Mouse (Mus musculus) liver, embryonic 12.5 days (tissue): ENCODE measurements around the gene Dennd6b. TPM values are rescaled to one million over a fixed set of nuclear protein-coding genes. Genes with fewer than 3 reads are reported as not detected.

ENCODE experiments used
- ATAC-seq: fragments of 200-750 bp; cut with Nextera tagmentation; 2 replicates; pipeline ENCODE4 v1.8.0; 2017; ENCODE audit warnings: moderate number of reproducible peaks, mild to moderate bottlenecking, moderate library complexity
- H3K27ac ChIP-seq: fragments of 300-500 bp; sonication (generic); 2 replicates; pipeline ENCODE4 v1.5.1; 2016; ENCODE audit warnings: mild to moderate bottlenecking
- H3K27me3 ChIP-seq: fragments of 300-500 bp; sonication (generic); replicated peaks from 2 replicates; pipeline ENCODE4 v1.6.1; 2016; ENCODE audit warnings: mild to moderate bottlenecking, moderate library complexity
- H3K36me3 ChIP-seq: fragments of 300-500 bp; sonication (generic); 2 replicates; pipeline ENCODE4 v1.6.1; 2016; ENCODE audit warnings: mild to moderate bottlenecking, moderate library complexity
- H3K4me1 ChIP-seq: fragments of 300-500 bp; sonication (generic); 2 replicates; pipeline ENCODE4 v1.6.1; 2016
- H3K4me2 ChIP-seq: fragments of 300-500 bp; sonication (generic); 2 replicates; pipeline ENCODE4 v1.6.1; 2016; ENCODE audit warnings: mild to moderate bottlenecking, moderate library complexity
- H3K4me3 ChIP-seq: fragments of 300-500 bp; sonication (generic); 2 replicates; pipeline ENCODE4 v1.5.1; 2016; ENCODE audit warnings: mild to moderate bottlenecking, moderate library complexity
- H3K9ac ChIP-seq: fragments of 300-500 bp; sonication (generic); 2 replicates; pipeline ENCODE4 v1.6.1; 2016; ENCODE audit warnings: mild to moderate bottlenecking, moderate library complexity
- H3K9me3 ChIP-seq: fragments of 300-500 bp; sonication (generic); replicated peaks from 2 replicates; pipeline ENCODE4 v1.6.1; 2016; ENCODE audit warnings: mild to moderate bottlenecking, moderate library complexity
- WGBS: fragments of 180-500 bp; shearing (Covaris S2); methylation state at CpG from one replicate; pipeline ENCODE4 v1.1.7; 2016; ENCODE audit not compliant: insufficient replicate concordance; 5-methylcytosine and 5-hydroxymethylcytosine counted together
- polyA plus RNA-seq: library from polyadenylated mRNA; unstranded; fragments of >200 nt; fragmentation: Nextera tagmentation; extraction: Ambion mirVana; gene quantifications from 2 replicates; pipeline ENCODE4 v1.2.1, GENCODE M21; 2016

Dennd6b gene
- polyA plus RNA-seq, result 5.3 and 5.5 TPM in 2 replicates

DNA sequence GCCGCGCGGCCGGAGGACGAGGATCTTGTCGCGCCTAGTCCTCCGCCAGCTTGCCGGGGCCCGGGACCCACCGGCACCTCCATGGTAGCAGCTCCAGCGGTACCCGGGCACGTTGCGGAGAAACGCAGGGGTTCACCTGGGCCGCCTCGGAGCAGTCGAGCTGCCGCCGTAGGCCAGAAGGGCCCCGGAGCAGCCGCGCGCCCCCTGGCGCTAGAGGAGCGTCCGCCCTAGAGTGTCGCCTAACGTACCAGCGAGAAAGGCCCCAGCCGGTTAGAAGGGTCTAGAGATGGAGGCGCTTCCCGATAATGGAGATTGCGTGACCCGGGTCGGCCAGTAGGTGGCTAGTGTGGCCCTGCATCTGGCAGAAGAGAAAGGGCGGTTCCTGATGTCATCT, at the start of gene Dennd6b:
Gene Dennd6b, minus strand, starts transcription at position 184 of the 394 bp plus-strand sequence.
- WGBS, result 0% methylated on average over 38 of the region's 38 CpGs

GRCm38 (mm10) chr15:89241025-89241424, 44.7 kb upstream of the Dennd6b start:
- Histone ChIP-seq H3K4me2 (no peak overlapping the region), H3K9ac (no peak overlapping the region), H3K27ac (no peak overlapping the region), H3K36me3 (peaks cover 45% of the 10 kb centered on the region), H3K4me1 (peaks cover 18% of the 10 kb centered on the region), H3K27me3 (no peaks in the 10 kb centered on the region), H3K4me3 (no peak overlapping the region), H3K9me3 (no peaks in the 10 kb centered on the region)
- ATAC-seq, result no peak
- WGBS, result 68% methylated on average over 2 of the region's 2 CpGs

More for the DNA sequence above, at the start of gene Dennd6b:
- peak within 1 kb of the TSS; percentile 85 for H3K4me3 ChIP-seq
- H3K36me3 ChIP-seq, result no peaks in the 10 kb centered on the region
- no peaks in the 10 kb centered on the region for H3K27me3 ChIP-seq
- H3K9me3 ChIP-seq, result no peaks in the 10 kb centered on the region
- peak within 1 kb of the TSS; percentile 90 for H3K4me2 ChIP-seq
- H3K4me1 ChIP-seq, result peaks cover 22% of the 10 kb centered on the region
- peak within 1 kb of the TSS; percentile 91 for H3K9ac ChIP-seq
- peak within 1 kb of the TSS; percentile 98 for H3K27ac ChIP-seq
- ATAC-seq, result peak; percentile 98

DNA sequence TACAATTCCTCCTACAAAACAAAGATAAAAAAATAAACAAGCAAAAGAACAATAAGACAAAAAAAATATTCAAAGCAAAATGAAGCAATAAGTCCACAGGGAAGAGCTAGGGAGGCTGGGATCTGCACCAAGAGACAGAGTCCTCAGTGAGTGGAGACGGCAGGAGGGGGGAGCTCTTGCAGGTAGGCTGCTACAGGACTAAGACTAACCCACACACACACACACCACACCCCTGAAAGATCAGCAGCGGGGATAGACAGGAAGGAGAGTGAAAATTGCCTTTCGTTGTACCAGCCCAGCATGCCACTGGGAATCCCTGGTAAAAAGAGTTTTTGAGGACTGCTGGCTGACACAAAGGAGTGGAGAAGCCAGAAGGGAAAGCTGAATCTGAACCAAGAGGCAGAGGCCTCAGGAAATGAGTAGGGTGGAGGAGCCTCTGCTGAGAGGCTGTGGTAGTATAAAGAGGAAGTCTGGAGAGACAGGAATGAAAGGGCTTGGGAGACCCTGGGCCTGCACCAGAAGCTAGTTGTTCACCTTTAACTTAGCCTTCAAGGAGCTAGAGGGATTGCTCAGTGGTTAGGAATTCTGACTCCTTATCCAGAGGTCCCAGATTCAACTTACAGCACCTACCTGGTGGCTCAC, 43.6 kb upstream of the Dennd6b start:
- Histone ChIP-seq H3K27me3 (no peaks in the 10 kb centered on the region), H3K4me2 (peak overlapping the region; percentile 18; the same call in 1 of the 2 replicates), H3K36me3 (peaks cover 47% of the 10 kb centered on the region), H3K27ac (peak overlapping the region; percentile 66; the same call in 1 of the 2 replicates), H3K4me1 (peaks cover 18% of the 10 kb centered on the region), H3K9me3 (no peaks in the 10 kb centered on the region), H3K9ac (no peak overlapping the region), H3K4me3 (no peak overlapping the region)
- 21% methylated on average over 3 of the region's 3 CpGs for WGBS
- ATAC-seq, result peak; percentile 77

DNA sequence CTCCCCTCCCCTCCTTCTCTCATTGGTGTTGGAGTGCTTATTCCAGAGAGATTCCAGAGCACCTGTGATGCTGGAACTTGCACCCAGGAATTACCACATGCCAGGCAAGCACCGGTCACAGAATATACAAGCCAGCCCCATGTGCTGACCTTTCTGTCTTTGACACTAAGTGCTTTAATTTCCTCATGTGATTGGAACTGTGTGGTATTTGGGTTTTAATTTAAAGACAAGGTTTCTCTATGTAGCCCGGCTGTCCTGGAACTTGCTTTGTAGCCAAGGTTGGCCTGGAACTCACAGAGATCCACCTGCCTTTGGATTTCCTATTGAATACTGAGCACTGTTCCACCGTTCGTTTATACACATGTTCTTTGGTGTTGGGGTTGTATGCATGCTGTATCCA, 37.8 kb upstream of the Dennd6b start:
- peaks cover 29% of the 10 kb centered on the region; the same call in 1 of the 2 replicates for H3K36me3 ChIP-seq
- WGBS, result 82% methylated on average over 4 of the region's 4 CpGs
- no peak overlapping the region for H3K27ac ChIP-seq
- H3K27me3 ChIP-seq, result no peaks in the 10 kb centered on the region
- H3K4me2 ChIP-seq, result no peak overlapping the region
- H3K4me3 ChIP-seq, result no peak overlapping the region
- no peaks in the 10 kb centered on the region for H3K9me3 ChIP-seq
- no peak for ATAC-seq
- H3K9ac ChIP-seq, result no peak overlapping the region
- peaks cover 11% of the 10 kb centered on the region for H3K4me1 ChIP-seq

GRCm38 (mm10) chr15:89233586-89233985, 37.3 kb upstream of the Dennd6b start:
- H3K4me2 ChIP-seq, result no peak overlapping the region
- peaks cover 31% of the 10 kb centered on the region; the same call in 1 of the 2 replicates for H3K36me3 ChIP-seq
- no peaks in the 10 kb centered on the region for H3K27me3 ChIP-seq
- H3K4me3 ChIP-seq, result no peak overlapping the region
- ATAC-seq, result no peak
- no peak overlapping the region for H3K27ac ChIP-seq
- H3K9ac ChIP-seq, result no peak overlapping the region
- WGBS, result 50% methylated on average over 2 of the region's 2 CpGs
- no peaks in the 10 kb centered on the region for H3K9me3 ChIP-seq
- H3K4me1 ChIP-seq, result 0 out of 2 replicates have a peak, but pooled peaks cover 9% of the 10 kb centered on the region

- H3K4me1 ChIP-seq, result peaks cover 63% of the 10 kb centered on the region
- ATAC-seq, result peak; percentile 82
- H3K4me3 ChIP-seq, result peak overlapping the region; percentile 29
- peak overlapping the region; percentile 68 for H3K9ac ChIP-seq
- peak overlapping the region; percentile 82 for H3K4me2 ChIP-seq
- WGBS, result 20% methylated on average over 2 of the region's 2 CpGs
- H3K9me3 ChIP-seq, result no peaks in the 10 kb centered on the region
- peak overlapping the region; percentile 98 for H3K27ac ChIP-seq
- H3K36me3 ChIP-seq, result peaks cover 24% of the 10 kb centered on the region
- no peaks in the 10 kb centered on the region for H3K27me3 ChIP-seq
These were observed 19.4 kb upstream of the Dennd6b start for GRCm38 (mm10) chr15:89215611-89216233.

GRCm38 (mm10) chr15:89214953-89215352, 18.7 kb upstream of the Dennd6b start:
- peaks cover 67% of the 10 kb centered on the region for H3K4me1 ChIP-seq
- H3K27ac ChIP-seq, result peak overlapping the region; percentile 98
- 80% methylated on average over 3 of the region's 3 CpGs for WGBS
- H3K4me2 ChIP-seq, result peak overlapping the region; percentile 82
- peak overlapping the region; percentile 68 for H3K9ac ChIP-seq
- H3K36me3 ChIP-seq, result peaks cover 24% of the 10 kb centered on the region
- no peaks in the 10 kb centered on the region for H3K9me3 ChIP-seq
- no peak for ATAC-seq
- H3K4me3 ChIP-seq, result no peak overlapping the region; the same call in 1 of the 2 replicates
- H3K27me3 ChIP-seq, result no peaks in the 10 kb centered on the region

DNA sequence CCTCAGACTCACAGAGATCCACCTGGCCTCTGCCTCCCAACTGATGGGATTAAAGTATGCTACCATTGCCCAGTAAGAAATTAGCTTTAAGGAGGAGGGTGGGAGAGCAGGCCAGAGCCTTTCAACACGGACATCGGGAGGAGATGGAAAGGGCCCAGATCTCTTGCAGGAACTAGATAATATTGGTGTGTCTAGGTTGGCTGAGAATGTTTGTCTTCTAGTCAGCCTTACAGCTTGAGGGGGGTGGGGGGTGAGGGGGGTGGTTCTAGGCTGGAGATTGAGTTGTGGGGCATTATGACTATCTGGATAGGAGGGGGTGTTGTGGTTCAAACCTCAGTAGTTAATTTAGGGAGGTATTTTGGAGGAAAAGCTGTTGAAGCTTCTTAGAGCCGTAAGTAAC, 17.2 kb upstream of the Dennd6b start:
- no peaks in the 10 kb centered on the region for H3K9me3 ChIP-seq
- H3K9ac ChIP-seq, result peak overlapping the region; percentile 63
- peak overlapping the region; percentile 98 for H3K27ac ChIP-seq
- 45% methylated on average over 3 of the region's 3 CpGs for WGBS
- no peak for ATAC-seq
- H3K4me3 ChIP-seq, result peak overlapping the region; percentile 92
- peaks cover 73% of the 10 kb centered on the region for H3K4me1 ChIP-seq
- H3K36me3 ChIP-seq, result peaks cover 24% of the 10 kb centered on the region
- H3K4me2 ChIP-seq, result peak overlapping the region; percentile 82
- H3K27me3 ChIP-seq, result no peaks in the 10 kb centered on the region

GRCm38 (mm10) chr15:89212495-89212894, 16.2 kb upstream of the Dennd6b start:
- peak overlapping the region; percentile 92 for H3K4me3 ChIP-seq
- H3K4me1 ChIP-seq, result peaks cover 70% of the 10 kb centered on the region
- WGBS, result 54% methylated on average over 6 of the region's 6 CpGs
- H3K9me3 ChIP-seq, result no peaks in the 10 kb centered on the region
- peak overlapping the region; percentile 99 for H3K9ac ChIP-seq
- peak overlapping the region; percentile 98 for H3K27ac ChIP-seq
- peaks cover 20% of the 10 kb centered on the region for H3K36me3 ChIP-seq
- H3K27me3 ChIP-seq, result no peaks in the 10 kb centered on the region
- peak overlapping the region; percentile 82 for H3K4me2 ChIP-seq
- no peak for ATAC-seq

DNA sequence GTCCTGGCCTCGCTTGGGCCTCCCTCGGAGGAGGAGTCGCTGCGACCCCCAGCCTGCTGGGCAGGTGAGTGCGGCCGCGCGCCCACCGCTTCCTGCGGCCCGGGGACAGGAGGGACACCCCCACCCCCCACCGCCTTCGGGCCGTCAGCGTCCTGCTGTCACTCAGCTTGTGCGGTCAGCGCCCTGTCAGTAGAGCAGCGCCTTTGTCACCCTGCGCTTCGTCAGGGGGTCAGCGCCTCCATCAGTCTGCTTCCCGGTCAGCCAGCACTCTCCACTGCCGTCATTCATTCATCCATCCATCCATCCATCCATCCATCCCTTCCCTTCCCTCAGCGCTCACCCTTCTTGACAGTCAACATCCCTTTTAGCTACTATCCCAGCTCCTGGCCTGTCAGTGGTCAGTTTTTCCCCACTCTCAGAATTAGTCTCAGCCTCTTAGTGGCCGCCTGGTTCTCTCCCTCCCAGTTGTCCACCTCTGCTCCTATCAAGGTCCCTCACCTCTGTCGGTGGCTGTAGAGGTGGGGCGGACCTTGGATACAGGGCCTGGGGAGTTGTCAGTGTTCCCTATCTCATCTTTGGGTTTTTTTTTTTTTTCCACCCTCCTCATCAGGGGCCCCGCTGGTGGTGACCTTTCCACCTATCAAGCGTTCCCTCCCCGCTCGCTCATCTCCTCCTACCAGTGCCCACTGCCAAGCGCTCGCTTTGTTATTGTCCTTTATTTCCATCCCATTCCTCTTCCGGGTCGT, 15.6 kb upstream of the Dennd6b start:
- H3K4me2 ChIP-seq, result peak overlapping the region; percentile 82
- peak overlapping the region; percentile 99 for H3K9ac ChIP-seq
- peaks cover 16% of the 10 kb centered on the region for H3K36me3 ChIP-seq
- H3K9me3 ChIP-seq, result no peaks in the 10 kb centered on the region
- peak overlapping the region; percentile 98 for H3K27ac ChIP-seq
- H3K4me3 ChIP-seq, result peak overlapping the region; percentile 92
- no peaks in the 10 kb centered on the region for H3K27me3 ChIP-seq
- WGBS, result 1% methylated on average over 35 of the region's 35 CpGs
- peak; percentile 63 for ATAC-seq
- peaks cover 67% of the 10 kb centered on the region for H3K4me1 ChIP-seq

GRCm38 (mm10) chr15:89210915-89211715, 14.8 kb upstream of the Dennd6b start, which contains the start of gene Ppp6r2:
TSS of gene Ppp6r2 (plus strand) at chr15:89211553.
- no peaks in the 10 kb centered on the region for H3K27me3 ChIP-seq
- H3K4me3 ChIP-seq, result peak within 1 kb of the TSS; percentile 92
- H3K4me2 ChIP-seq, result peak within 1 kb of the TSS; percentile 82
- WGBS, result 3% methylated on average over 63 of the region's 73 CpGs
- H3K36me3 ChIP-seq, result peaks cover 8% of the 10 kb centered on the region
- H3K4me1 ChIP-seq, result peaks cover 61% of the 10 kb centered on the region
- no peaks in the 10 kb centered on the region for H3K9me3 ChIP-seq
- peak; percentile 65 for ATAC-seq
- peak within 1 kb of the TSS; percentile 98 for H3K27ac ChIP-seq
- peak within 1 kb of the TSS; percentile 99 for H3K9ac ChIP-seq
